Mouse (Mus musculus): Measurements from ENCODE around the gene Cdc20b. TPM values are rescaled to one million over a fixed set of nuclear protein-coding genes. Genes with fewer than 3 reads are reported as not detected.

The Cdc20b gene
- polyA plus RNA-seq, 1 experiment from 2014 or later: 0.51 TPM

DNA sequence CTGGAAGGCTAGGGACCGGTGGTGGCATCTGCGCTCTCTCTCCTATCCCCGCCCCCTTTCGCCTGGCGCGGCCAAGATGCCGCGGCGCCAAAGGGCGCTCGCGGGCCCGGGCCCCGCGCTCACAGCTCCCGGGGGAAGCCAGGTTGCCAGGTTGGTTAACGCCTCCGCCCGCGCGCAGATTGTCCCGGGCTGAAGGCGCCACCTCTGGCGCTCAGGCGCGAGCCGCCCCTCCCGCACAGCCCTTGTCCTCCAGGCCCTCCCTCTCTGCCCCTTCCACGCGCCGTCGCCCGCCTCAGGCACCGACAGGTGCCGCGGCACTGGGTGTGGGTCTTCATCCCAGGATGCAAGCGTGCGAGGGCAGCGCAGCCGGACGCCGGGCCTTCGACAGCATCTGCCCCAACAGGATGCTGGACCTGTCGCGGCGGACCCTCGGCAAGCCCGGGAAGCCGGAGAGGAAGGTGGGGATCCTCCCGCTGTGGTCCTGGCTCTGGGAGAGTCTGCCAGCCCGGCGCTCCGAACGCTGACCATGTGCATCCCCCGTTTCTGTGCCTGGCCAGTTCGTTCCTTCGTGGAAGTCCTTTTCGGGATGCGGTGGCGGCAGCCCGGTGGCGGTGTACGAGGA, 41.3 kb upstream of the Cdc20b start, which contains the start of gene Mcidas:
Gene Mcidas, plus strand, starts transcription at position 315 of the 622 bp plus-strand sequence.
- H3K27ac ChIP-seq (ENCODE audit: low read length): no peak within 1 kb of the TSS
- peak within 1 kb of the TSS; percentile 88 for H3K4me2 ChIP-seq (ENCODE audit: low read length)
- H3K36me3 ChIP-seq (ENCODE audit: control insufficient read depth, insufficient read depth, low read length): no peaks in the 10 kb centered on the region
- H3K9me3 ChIP-seq (replicated peaks; ENCODE audit: control insufficient read depth, low read length, poor library complexity, severe bottlenecking): no peaks in the 10 kb centered on the region
- peaks cover 23% of the 10 kb centered on the region for H3K4me1 ChIP-seq (ENCODE audit: control insufficient read depth, insufficient read depth, low read length)
- peaks cover 72% of the 10 kb centered on the region for H3K27me3 ChIP-seq (ENCODE audit: control insufficient read depth, insufficient read depth, low read depth, low read length)
- peak within 1 kb of the TSS; percentile 52 for H3K4me3 ChIP-seq (ENCODE audit: low read depth, low read length)
- peak; percentile 54 for ATAC-seq
- WGBS: under 1% methylated on average over 58 of the region's 63 CpGs
- H3K9ac ChIP-seq (ENCODE audit: low read depth, low read length): peak within 1 kb of the TSS; percentile 55

DNA sequence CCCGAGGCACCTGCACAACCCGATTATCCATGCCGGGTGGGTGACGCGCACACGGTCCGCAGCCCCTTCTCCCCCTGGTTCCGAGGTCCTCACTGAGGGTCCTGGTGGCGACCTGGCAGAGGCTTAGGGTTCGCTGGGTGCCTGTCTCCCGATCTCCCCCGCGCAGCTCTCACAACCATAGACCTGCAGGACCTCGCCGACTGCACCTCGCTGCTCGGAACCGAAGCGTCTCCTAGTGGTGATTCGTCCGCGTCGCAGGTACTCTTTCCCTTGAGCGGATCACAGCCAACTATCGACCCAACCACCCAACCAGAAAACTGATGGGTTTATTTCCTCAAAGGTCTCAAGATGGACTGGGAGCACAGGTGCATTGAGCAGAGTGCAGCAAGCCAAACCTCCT, 40.7 kb upstream of the Cdc20b start:
- Histone ChIP-seq H3K4me2 (ENCODE audit: low read length) (peak overlapping the region; percentile 88), H3K27ac (ENCODE audit: low read length) (no peak overlapping the region), H3K36me3 (ENCODE audit: control insufficient read depth, insufficient read depth, low read length) (no peaks in the 10 kb centered on the region), H3K4me1 (ENCODE audit: control insufficient read depth, insufficient read depth, low read length) (peaks cover 23% of the 10 kb centered on the region), H3K9ac (ENCODE audit: low read depth, low read length) (peak overlapping the region; percentile 55), H3K9me3 (replicated peaks; ENCODE audit: control insufficient read depth, low read length, poor library complexity, severe bottlenecking) (no peaks in the 10 kb centered on the region), H3K4me3 (ENCODE audit: low read depth, low read length) (peak overlapping the region; percentile 52), H3K27me3 (ENCODE audit: control insufficient read depth, insufficient read depth, low read depth, low read length) (peaks cover 72% of the 10 kb centered on the region)
- 0% methylated on average over 25 of the region's 25 CpGs for WGBS
- ATAC-seq: peak; percentile 77

DNA sequence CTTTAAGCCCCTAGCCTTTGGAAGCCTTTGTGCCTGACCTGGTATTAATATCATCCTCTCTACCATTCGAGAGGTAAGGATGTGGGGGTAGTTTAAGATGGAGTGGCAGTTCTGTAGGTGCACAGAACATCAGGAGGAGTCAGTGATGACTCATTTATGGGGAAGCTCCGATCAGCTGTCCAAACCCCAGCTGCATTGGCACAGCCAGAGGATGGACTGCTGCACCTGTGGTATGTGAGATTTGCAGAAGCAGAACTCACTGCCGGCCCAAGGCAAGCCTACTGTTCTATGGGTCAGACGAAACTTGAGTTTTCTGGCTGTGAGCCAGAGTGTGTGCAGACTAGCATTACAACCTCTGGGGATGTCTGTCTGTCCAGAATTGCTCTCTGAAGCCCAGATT, 38.5 kb upstream of the Cdc20b start:
- no peak for ATAC-seq
- Histone ChIP-seq H3K36me3 (ENCODE audit: control insufficient read depth, insufficient read depth, low read length) (no peaks in the 10 kb centered on the region), H3K4me3 (ENCODE audit: low read depth, low read length) (no peak overlapping the region), H3K4me1 (ENCODE audit: control insufficient read depth, insufficient read depth, low read length) (peaks cover 19% of the 10 kb centered on the region), H3K4me2 (ENCODE audit: low read length) (no peak overlapping the region), H3K27ac (ENCODE audit: low read length) (no peak overlapping the region), H3K9ac (ENCODE audit: low read depth, low read length) (no peak overlapping the region), H3K9me3 (replicated peaks; ENCODE audit: control insufficient read depth, low read length, poor library complexity, severe bottlenecking) (no peaks in the 10 kb centered on the region), H3K27me3 (ENCODE audit: control insufficient read depth, insufficient read depth, low read depth, low read length) (peaks cover 67% of the 10 kb centered on the region)
- 58% methylated on average over 4 of the region's 4 CpGs for WGBS

DNA sequence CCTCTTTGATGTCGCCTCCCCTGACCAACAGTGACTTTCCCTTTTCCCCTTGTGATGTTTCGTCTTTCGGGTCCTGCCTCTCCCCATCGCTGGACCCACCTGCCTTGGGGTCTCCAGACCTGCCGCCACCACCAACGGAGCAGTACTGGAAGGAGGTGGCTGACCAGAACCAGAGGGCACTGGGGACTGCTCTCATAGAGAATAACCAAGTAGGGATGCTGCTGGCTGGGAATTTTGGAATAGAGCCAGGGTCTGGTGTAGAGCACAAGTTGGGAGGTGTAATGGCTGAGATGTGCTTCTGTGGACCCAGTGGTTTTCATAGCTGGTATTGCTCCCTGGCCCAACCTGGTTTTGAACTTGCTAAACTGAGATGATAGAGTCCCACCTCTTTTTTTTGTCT, 37.5 kb upstream of the Cdc20b start:
- WGBS: 66% methylated on average over 6 of the region's 6 CpGs
- H3K4me3 ChIP-seq (ENCODE audit: low read depth, low read length): no peak overlapping the region
- no peak for ATAC-seq

DNA sequence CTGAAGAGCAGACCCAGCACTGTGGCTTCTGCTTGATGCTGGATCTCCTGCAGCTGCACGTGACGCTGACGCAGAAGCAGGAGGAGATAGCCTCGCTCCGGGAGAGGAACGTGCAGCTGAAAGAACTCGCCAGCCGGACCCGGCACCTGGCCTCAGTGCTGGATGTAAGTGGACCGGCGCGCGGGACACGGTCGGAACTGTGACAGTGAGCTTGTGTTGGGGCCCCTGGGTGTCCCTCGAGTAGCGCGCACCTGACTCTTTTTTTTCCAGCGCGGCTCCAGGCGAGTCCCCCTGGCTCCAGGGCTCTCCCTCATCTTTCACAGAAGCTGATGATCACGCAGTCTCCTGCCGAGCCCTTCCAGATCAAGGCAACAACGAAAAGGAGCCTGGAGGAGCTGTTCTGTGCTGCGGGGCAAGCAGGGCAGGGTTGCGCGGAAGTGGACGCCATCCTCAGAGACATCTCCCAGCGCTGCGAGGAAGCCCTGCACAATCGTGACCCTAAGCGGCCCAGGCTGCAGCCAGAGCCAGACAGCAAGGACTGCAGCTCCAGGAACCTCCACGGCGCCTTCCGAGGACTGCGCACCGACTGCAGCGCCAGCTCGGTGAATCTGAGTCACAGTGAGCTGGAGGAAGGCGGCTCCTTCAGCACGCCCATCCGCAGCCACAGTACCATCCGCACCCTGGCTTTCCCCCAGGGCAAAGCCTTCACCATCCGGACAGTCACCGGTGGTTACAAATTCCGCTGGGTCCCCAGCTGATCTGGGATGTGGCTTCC, 36.3 kb upstream of the Cdc20b start:
- Histone ChIP-seq H3K4me2 (ENCODE audit: low read length) (peak overlapping the region; percentile 98), H3K27me3 (ENCODE audit: control insufficient read depth, insufficient read depth, low read depth, low read length) (peaks cover 52% of the 10 kb centered on the region), H3K9me3 (replicated peaks; ENCODE audit: control insufficient read depth, low read length, poor library complexity, severe bottlenecking) (no peaks in the 10 kb centered on the region), H3K9ac (ENCODE audit: low read depth, low read length) (peak overlapping the region; percentile 69), H3K4me3 (ENCODE audit: low read depth, low read length) (peak overlapping the region; percentile 55), H3K4me1 (ENCODE audit: control insufficient read depth, insufficient read depth, low read length) (peaks cover 15% of the 10 kb centered on the region), H3K27ac (ENCODE audit: low read length) (no peak overlapping the region), H3K36me3 (ENCODE audit: control insufficient read depth, insufficient read depth, low read length) (no peaks in the 10 kb centered on the region)
- WGBS: under 1% methylated on average over 46 of the region's 46 CpGs
- peak; percentile 68 for ATAC-seq

More for the DNA sequence above, 37.5 kb upstream of the Cdc20b start:
- Histone ChIP-seq H3K4me1 (ENCODE audit: control insufficient read depth, insufficient read depth, low read length) (peaks cover 19% of the 10 kb centered on the region), H3K27ac (ENCODE audit: low read length) (no peak overlapping the region), H3K4me2 (ENCODE audit: low read length) (no peak overlapping the region), H3K36me3 (ENCODE audit: control insufficient read depth, insufficient read depth, low read length) (no peaks in the 10 kb centered on the region), H3K9me3 (replicated peaks; ENCODE audit: control insufficient read depth, low read length, poor library complexity, severe bottlenecking) (no peaks in the 10 kb centered on the region), H3K27me3 (ENCODE audit: control insufficient read depth, insufficient read depth, low read depth, low read length) (peaks cover 61% of the 10 kb centered on the region), H3K9ac (ENCODE audit: low read depth, low read length) (no peak overlapping the region)

DNA sequence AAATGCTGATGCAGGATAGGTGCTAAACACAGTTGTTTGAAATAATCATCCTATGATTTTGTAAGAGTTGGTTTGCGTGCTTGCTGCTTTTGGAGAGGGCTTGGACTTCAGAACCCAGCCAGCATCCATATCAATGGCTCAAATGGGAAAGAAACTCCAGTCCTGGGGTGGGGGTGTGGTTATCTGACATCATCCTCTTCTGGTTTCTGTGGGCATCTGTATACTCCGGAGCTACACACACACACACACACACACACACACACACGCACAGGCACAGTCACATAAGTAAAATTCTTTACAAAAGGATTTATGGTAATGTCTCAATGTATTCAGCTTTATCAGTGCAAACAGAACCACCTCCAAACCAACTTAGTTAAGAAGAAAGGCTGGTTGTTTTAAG, 34.8 kb upstream of the Cdc20b start:
- no peaks in the 10 kb centered on the region for H3K36me3 ChIP-seq (ENCODE audit: control insufficient read depth, insufficient read depth, low read length)
- WGBS: 89% methylated on average over 3 of the region's 3 CpGs
- H3K27ac ChIP-seq (ENCODE audit: low read length): no peak overlapping the region
- no peaks in the 10 kb centered on the region for H3K9me3 ChIP-seq (replicated peaks; ENCODE audit: control insufficient read depth, low read length, poor library complexity, severe bottlenecking)
- H3K4me1 ChIP-seq (ENCODE audit: control insufficient read depth, insufficient read depth, low read length): peaks cover 10% of the 10 kb centered on the region
- no peak overlapping the region for H3K4me3 ChIP-seq (ENCODE audit: low read depth, low read length)
- no peak for ATAC-seq
- H3K4me2 ChIP-seq (ENCODE audit: low read length): no peak overlapping the region
- H3K27me3 ChIP-seq (ENCODE audit: control insufficient read depth, insufficient read depth, low read depth, low read length): peaks cover 43% of the 10 kb centered on the region
- H3K9ac ChIP-seq (ENCODE audit: low read depth, low read length): no peak overlapping the region

DNA sequence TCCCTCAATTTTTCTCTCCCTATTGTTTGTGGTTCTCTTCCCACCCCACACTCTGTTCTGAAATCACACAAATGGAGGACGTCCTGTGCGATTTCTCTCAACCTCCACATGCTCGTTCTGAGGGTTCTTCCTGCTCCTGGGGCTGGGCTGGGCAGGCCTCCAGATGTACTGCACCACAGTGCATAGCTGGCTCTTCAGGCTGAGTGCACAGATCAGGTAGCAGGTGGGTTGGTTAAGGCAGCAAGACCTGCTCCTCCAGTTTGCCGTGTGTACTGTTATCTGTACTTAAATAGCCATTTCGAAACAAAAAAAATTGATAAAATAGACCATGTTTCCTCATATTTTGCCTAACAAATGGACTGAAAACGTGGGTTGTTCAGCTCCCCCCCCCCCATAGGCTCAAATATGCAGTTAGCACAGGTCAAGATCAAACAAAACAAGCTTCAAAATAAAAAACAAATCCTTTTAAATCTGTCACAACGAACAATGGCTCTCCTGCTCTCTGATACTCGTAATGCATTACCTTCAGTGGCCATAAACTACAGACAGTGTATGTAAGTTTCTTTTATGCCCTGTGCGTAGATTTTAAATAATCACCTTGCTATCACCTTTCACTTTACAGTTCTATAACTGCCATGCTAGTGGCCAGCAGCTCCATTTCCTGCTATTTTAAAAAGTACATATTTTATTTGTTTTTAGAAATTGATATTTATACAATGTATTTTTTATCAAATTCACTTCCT, 34.2 kb upstream of the Cdc20b start:
- no peak overlapping the region for H3K27ac ChIP-seq (ENCODE audit: low read length)
- no peak overlapping the region for H3K4me3 ChIP-seq (ENCODE audit: low read depth, low read length)
- peaks cover 38% of the 10 kb centered on the region for H3K27me3 ChIP-seq (ENCODE audit: control insufficient read depth, insufficient read depth, low read depth, low read length)
- no peaks in the 10 kb centered on the region for H3K36me3 ChIP-seq (ENCODE audit: control insufficient read depth, insufficient read depth, low read length)
- H3K4me1 ChIP-seq (ENCODE audit: control insufficient read depth, insufficient read depth, low read length): peaks cover 10% of the 10 kb centered on the region
- H3K4me2 ChIP-seq (ENCODE audit: low read length): no peak overlapping the region
- no peak for ATAC-seq
- WGBS: 72% methylated on average over 9 of the region's 9 CpGs
- no peaks in the 10 kb centered on the region for H3K9me3 ChIP-seq (replicated peaks; ENCODE audit: control insufficient read depth, low read length, poor library complexity, severe bottlenecking)
- H3K9ac ChIP-seq (ENCODE audit: low read depth, low read length): no peak overlapping the region

DNA sequence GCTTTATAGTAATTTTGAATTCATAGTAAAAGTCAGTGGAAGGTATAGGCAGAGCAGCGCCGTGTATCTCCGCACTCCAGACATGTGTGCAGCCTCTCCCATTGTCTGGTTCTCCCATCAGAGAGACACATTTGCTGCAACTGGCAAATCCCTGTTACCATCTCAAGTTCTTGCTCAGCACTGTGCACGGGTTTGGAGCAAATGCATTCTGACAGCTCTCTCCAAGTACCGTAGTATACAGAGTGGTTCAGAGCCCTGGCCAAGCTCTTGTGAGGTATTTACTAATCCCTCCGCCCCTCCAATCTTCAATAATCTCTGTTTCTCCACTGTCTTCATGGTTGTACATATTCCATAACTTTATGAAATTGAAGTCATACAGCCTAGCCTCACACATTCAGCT, 22.2 kb upstream of the Cdc20b start:
- Histone ChIP-seq H3K36me3 (ENCODE audit: control insufficient read depth, insufficient read depth, low read length) (no peaks in the 10 kb centered on the region), H3K9ac (ENCODE audit: low read depth, low read length) (no peak overlapping the region), H3K4me2 (ENCODE audit: low read length) (no peak overlapping the region), H3K27ac (ENCODE audit: low read length) (no peak overlapping the region), H3K4me1 (ENCODE audit: control insufficient read depth, insufficient read depth, low read length) (no peaks in the 10 kb centered on the region), H3K4me3 (ENCODE audit: low read depth, low read length) (no peak overlapping the region), H3K9me3 (replicated peaks; ENCODE audit: control insufficient read depth, low read length, poor library complexity, severe bottlenecking) (no peaks in the 10 kb centered on the region), H3K27me3 (ENCODE audit: control insufficient read depth, insufficient read depth, low read depth, low read length) (no peaks in the 10 kb centered on the region)
- ATAC-seq: no peak
- WGBS: 72% methylated on average over 6 of the region's 6 CpGs

Data from midbrain, embryonic 16.5 days (tissue).